Mouse (Mus musculus): ENCODE measurements around the gene Appl2.
"Not testable (repeated sequence)": the region's sequence is repeated elsewhere in the genome, so short reads cannot be mapped to it uniquely, and the experiment has no call there.

Appl2 gene

GRCm38 (mm10) chr10:83648131-83649020 is at the start of gene Appl2:
TSS of gene Appl2 (minus strand) at chr10:83648738.
- no peak for DNase-seq (ENCODE audit: low read depth, low spot score)

GRCm38 (mm10) chr10:83696226-83696625 is 47.7 kb upstream of the Appl2 start:
- no peak for DNase-seq (ENCODE audit: low read depth, low spot score)

- DNase-seq (ENCODE audit: low read depth, low spot score), result no peak
These were observed 43.8 kb upstream of the Appl2 start for GRCm38 (mm10) chr10:83692175-83692895.

DNA sequence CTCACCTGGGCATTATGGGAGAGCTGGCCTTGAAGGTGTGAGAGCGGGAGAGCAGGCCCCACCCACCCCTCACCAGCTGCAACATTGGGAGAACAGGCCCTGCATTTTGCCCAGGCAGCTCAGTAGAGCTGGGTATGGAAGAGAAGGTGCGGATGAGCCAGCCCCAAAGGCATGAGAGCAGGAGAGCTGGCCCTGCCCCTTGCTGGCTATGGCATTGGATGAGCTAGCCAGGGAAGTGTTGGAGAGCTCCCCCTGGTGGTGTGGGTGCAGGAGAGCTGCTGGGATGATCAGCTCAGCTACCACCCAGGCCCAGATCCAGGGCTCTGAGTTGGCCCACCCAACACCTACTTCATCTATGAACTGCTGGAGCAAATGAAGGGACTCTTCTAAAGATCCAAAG is 39.7 kb upstream of the Appl2 start:
- DNase-seq (ENCODE audit: low read depth, low spot score), result no peak

DNA sequence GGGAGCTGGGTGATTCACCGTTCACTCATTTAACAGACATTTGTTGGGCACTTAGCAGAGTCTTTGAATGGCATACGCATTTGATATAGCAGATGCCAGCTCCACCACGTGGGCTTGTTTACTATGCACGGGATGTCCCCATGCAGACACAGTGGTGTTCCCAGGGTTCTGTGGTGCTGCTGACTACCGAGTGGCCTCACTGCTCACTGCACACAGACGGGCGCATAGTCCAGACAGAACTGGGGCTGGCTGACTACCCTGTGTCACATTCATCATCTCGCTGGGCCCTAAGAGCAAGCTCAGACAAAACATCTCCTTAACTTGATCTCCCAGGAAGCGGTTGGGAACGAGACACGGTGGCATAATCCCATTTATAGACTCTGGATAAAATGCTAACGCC is 32.8 kb upstream of the Appl2 start:
- DNase-seq (ENCODE audit: low read depth, low spot score), result no peak

- no peak for DNase-seq (ENCODE audit: low read depth, low spot score)
These were observed 18.0 kb upstream of the Appl2 start for GRCm38 (mm10) chr10:83666556-83666955.

- DNase-seq (ENCODE audit: low read depth, low spot score), result no peak
These were observed 13.4 kb upstream of the Appl2 start for GRCm38 (mm10) chr10:83661925-83662324.

DNA sequence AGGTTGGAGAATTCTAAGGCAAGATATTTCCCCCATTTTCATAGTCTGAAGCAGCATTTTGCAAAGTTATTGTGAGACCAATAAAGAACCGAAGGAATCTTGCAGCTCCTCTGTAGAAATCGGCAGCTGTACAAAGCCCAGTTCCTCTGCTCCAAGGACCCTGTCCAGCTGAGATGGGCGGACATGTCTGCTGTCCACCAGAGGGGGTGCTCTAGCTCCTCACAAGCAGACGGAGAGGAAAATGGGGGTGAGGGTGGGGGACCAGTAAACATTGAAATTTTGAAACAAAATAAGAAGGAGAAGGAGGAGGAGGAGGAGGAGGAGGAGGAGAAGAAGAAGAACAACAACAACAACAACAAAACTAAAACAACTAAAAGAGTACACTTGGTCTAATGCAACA is 12.1 kb upstream of the Appl2 start:
- DNase-seq (ENCODE audit: low read depth, low spot score), result no peak

GRCm38 (mm10) chr10:83654591-83654990 is 6.1 kb upstream of the Appl2 start:
- no peak for DNase-seq (ENCODE audit: low read depth, low spot score)

DNA sequence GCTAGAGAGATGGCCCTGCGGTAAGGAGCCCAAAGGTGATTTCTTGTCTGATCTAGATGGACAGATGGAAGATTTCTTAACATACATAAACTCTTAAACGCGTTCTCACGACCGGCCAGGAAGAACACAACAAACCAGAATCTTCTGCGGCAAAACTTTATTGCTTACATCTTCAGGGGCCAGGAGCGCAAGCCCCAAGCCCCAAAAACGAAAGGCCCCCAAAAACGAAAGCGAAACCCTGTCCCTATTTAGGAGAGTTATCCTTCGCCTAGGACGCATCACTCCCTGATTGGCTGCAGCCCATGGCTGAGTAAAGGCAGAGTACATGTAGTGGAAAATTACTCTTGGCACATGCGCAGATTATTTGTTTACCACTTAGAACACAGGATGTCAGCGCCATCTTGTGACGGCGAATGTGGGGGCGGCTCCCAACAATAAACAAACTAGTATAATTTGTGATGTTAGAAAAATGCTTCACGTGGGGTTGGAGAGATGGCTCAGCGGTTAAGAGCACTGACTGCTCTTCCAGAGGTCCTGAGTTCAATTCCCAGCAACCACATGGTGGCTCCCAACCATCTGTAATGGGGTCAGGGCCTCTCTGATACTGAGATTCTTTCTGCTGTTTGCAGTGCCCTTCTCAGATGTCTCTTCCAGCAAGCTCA is 3.8 kb upstream of the Appl2 start:
- DNase-seq (ENCODE audit: low read depth, low spot score), result not testable (repeated sequence)

DNA sequence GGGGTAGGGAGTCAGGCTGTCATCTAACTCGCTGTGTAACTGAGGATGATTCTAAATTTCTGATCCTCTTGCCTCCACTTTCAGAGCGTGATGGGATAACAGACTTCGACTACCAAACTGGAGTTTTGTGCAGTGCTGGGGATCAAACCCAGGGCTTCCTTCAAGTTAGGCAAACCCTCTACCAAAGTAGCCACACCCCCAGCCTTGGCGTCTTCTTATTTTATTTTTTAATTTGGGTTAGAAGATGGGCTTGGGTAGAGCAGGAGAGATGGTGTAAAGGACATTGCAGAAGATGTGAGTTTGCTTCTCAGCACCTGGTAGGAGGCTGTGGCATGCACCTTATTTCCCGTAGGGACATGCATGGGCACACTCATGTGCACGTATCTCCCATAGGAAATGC is 499 bp upstream of the Appl2 start:
- DNase-seq (ENCODE audit: low read depth, low spot score), result no peak

- no peak for DNase-seq (ENCODE audit: low read depth, low spot score)
These were observed 2.1 kb downstream of the Appl2 start for GRCm38 (mm10) chr10:83646351-83646885.

- DNase-seq (ENCODE audit: low read depth, low spot score), result no peak
These were observed 2.9 kb downstream of the Appl2 start for GRCm38 (mm10) chr10:83645716-83645990.

DNA sequence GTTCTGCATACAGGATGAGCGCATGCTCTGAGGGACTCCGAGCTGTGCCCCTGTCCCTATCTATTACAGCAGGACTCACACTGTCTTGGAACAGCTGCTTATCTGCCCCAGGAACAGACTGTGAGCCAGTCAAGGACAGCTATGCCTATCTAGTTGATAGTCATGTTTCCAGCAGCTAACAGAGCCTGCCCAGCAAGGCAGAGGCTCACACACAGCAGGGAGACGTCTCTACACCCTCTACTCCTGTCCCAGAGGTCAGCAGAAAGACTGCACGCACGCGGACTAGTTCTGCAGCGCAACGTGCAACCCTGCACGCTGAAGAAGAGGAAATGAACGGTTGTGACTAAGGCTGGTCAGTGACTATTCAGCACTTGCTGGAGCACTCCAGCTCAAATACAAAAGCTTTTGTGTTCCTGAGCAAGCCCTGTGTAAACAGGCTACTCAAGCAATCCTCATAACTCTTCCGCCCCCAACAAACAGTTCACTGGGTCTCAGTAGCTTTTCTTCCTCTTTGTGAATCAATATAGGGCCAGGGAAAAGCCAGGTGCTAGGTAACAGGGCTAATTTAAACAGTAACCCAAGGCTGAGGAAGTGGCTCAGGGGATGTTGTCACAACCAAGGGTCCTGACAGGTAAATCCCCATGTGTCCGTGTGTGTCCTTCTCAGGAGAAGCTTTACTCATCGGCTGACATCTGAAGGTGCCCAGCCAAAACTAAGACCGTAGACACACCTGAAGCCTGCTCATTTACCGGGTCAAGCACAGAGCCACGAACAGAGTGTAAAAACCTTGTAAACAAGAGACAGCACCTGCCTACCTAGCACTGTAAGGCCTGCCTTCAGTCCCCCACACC is 3.4 kb downstream of the Appl2 start:
- no peak for DNase-seq (ENCODE audit: low read depth, low spot score)

DNA sequence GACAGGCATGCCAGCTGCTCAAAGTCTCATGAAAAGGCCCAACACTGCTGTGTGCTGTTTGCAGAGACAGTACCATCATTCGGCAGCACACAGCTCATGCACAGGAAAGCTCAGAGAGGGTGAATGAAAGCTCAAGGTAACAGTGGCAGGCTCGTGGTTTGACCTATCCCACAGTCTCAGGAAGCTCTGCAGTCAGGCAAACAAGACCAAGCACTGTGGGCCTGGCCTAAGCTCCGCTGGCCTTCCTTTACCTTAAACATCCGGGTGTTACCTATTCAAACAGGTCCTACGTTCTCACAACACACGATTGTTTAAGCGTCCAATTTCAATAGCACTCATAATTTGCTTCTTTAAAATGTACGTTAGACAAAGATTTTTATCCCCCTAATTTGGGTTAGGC is 4.4 kb downstream of the Appl2 start:
- DNase-seq (ENCODE audit: low read depth, low spot score), result no peak

GRCm38 (mm10) chr10:83641641-83642040 is 6.9 kb downstream of the Appl2 start:
- DNase-seq (ENCODE audit: low read depth, low spot score), result no peak

DNA sequence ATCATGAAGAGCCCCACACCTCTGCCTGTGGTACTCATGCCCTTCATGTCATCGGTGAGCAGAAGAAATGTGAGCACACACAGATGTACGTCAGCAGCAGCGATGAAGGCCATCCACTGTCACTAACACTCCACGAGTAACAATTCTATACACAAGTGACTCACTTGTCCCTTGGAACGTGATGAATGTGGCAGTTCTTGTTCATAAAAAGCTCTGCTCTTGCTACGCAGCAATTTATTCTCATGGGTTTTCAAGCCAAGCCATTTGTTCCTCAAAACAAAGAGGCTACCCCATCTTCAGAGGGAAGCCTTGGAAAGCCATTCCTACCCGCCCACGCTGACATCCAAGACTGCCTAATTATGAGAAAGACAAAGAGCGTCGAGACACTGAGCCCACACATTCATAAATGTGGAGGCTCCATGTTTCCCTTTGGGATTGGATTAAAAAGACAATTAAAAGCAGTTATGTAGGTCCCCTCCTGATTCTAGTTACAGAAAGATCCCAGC is 8.6 kb downstream of the Appl2 start:
- DNase-seq (ENCODE audit: low read depth, low spot score), result no peak

GRCm38 (mm10) chr10:83637295-83637694 is 11.2 kb downstream of the Appl2 start:
- no peak for DNase-seq (ENCODE audit: low read depth, low spot score)

DNA sequence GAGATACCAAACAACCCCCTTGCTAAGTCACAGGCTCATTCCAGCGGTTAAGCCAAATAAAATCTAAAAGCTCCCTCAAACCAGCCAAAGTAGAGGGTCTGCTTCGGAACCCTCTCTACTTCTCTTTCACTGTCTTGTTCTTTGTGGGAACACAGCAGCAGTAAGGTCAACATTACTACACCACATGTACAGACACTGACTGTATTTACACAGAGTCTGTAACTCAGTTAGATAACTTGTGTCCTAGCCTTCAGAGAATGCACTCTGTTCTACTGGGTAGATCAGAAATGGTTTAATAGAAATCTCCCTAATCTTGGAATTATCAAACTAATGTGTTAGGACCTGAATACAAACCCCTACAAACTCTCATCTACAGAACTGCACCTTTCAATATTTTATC is 12.3 kb downstream of the Appl2 start:
- DNase-seq (ENCODE audit: low read depth, low spot score), result no peak

- DNase-seq (ENCODE audit: low read depth, low spot score), result no peak
These were observed 14.1 kb downstream of the Appl2 start for GRCm38 (mm10) chr10:83634461-83634860.

DNA sequence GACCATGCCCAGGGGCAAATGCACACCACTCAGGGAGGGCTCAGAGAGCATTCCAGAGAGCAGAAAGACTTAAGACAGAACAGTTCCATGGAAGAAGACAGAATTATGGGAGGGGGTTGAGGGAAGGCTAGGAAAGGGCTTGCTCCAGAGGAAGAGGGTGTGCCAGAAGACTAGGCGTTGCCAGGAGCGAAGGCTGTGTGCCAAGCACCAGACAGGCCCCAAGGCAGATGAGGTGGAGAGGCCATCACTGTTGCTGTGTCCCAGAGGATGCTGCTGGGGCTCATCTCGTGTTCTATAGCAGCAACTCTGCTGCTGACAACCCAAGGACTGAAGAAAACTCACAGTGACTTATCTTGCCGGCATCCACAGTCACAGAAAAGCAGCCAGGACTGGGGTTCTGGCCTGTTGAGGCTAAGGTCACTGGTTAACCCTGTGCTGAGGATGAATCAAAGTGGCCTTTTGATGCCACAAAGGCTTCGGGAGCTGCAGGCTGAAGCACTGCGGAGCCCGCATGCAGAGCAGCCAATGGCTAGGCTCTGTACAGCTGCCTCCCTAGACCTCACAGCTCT is 15.6 kb downstream of the Appl2 start:
- no peak for DNase-seq (ENCODE audit: low read depth, low spot score)
